Mouse (Mus musculus): ENCODE measurements around the gene Fbxw11. TPM values are rescaled to one million over a fixed set of nuclear protein-coding genes. Genes with fewer than 3 reads are reported as not detected.
"Not testable (repeated sequence)": the region's sequence is repeated elsewhere in the genome, so short reads cannot be mapped to it uniquely, and the experiment has no call there.

Fbxw11 gene
- polyA plus RNA-seq, 1 experiment: 122 TPM

GRCm38 (mm10) chr11:32693431-32694141 is 51.1 kb downstream of the Fbxw11 start:
- H3K27ac ChIP-seq (ENCODE audit: insufficient read depth, low read length): peak overlapping the region; percentile 41; the same call in 1 of the 2 replicates
- peaks cover 31% of the 10 kb centered on the region for H3K4me1 ChIP-seq (ENCODE audit: control insufficient read depth, insufficient read depth, low read length)
- H3K4me3 ChIP-seq (replicated peaks; ENCODE audit: insufficient read depth, low read depth, low read length): no peak overlapping the region
- TF ChIP-seq POLR2A (IDR thresholded peaks at IDR 0.05; ENCODE audit: borderline replicate concordance, insufficient read depth, low read length) (no peak), CTCF (IDR thresholded peaks at IDR 0.05; ENCODE audit: borderline replicate concordance, insufficient read depth, low read depth, low read length) (peak; percentile 50; the same call in 1 of the 2 replicates)
- H3K27me3 ChIP-seq (ENCODE audit: control insufficient read depth, insufficient read depth, low read length): no peaks in the 10 kb centered on the region
- WGBS: 24% methylated on average over 7 of the region's 7 CpGs
- peak in 1 of 2 experiments; percentile 54 for DNase-seq

- peak overlapping the region; percentile 79 for H3K27ac ChIP-seq (ENCODE audit: insufficient read depth, low read length)
- DNase-seq; H3K27me3 ChIP-seq (ENCODE audit: control insufficient read depth, insufficient read depth, low read length); H3K4me3 ChIP-seq (replicated peaks; ENCODE audit: insufficient read depth, low read depth, low read length): not testable (repeated sequence)
- WGBS: 20% methylated on average over 9 of the region's 9 CpGs
- H3K4me1 ChIP-seq (ENCODE audit: control insufficient read depth, insufficient read depth, low read length): peaks cover 27% of the 10 kb centered on the region
These were observed 51.9 kb downstream of the Fbxw11 start for GRCm38 (mm10) chr11:32694322-32695003.

- DNase-seq: no peak
- Histone ChIP-seq H3K4me1 (ENCODE audit: control insufficient read depth, insufficient read depth, low read length) (peaks cover 16% of the 10 kb centered on the region; the same call in 1 of the 2 replicates), H3K4me3 (replicated peaks; ENCODE audit: insufficient read depth, low read depth, low read length) (no peak overlapping the region), H3K27ac (ENCODE audit: insufficient read depth, low read length) (0 out of 2 replicates have a peak overlapping the region, but pooled peaks have one; percentile 3), H3K27me3 (ENCODE audit: control insufficient read depth, insufficient read depth, low read length) (no peaks in the 10 kb centered on the region)
- no peak for TF ChIP-seq CTCF (IDR thresholded peaks at IDR 0.05; ENCODE audit: borderline replicate concordance, insufficient read depth, low read depth, low read length)
- TF ChIP-seq POLR2A (IDR thresholded peaks at IDR 0.05; ENCODE audit: borderline replicate concordance, insufficient read depth, low read length): no peak
- WGBS: 41% methylated on average over 2 of the region's 2 CpGs
These were observed 54.0 kb downstream of the Fbxw11 start for GRCm38 (mm10) chr11:32696446-32697090.

GRCm38 (mm10) chr11:32697695-32698094 is 55.2 kb downstream of the Fbxw11 start:
- Histone ChIP-seq H3K4me1 (ENCODE audit: control insufficient read depth, insufficient read depth, low read length) (peaks cover 14% of the 10 kb centered on the region; the same call in 1 of the 2 replicates), H3K27ac (ENCODE audit: insufficient read depth, low read length) (no peak overlapping the region), H3K27me3 (ENCODE audit: control insufficient read depth, insufficient read depth, low read length) (no peaks in the 10 kb centered on the region), H3K4me3 (replicated peaks; ENCODE audit: insufficient read depth, low read depth, low read length) (no peak overlapping the region)
- TF ChIP-seq POLR2A (IDR thresholded peaks at IDR 0.05; ENCODE audit: borderline replicate concordance, insufficient read depth, low read length) (no peak), CTCF (IDR thresholded peaks at IDR 0.05; ENCODE audit: borderline replicate concordance, insufficient read depth, low read depth, low read length) (no peak)
- no peak for DNase-seq
- WGBS: 68% methylated on average over 3 of the region's 3 CpGs

- TF ChIP-seq CTCF (IDR thresholded peaks at IDR 0.05; ENCODE audit: borderline replicate concordance, insufficient read depth, low read depth, low read length) (no peak), POLR2A (IDR thresholded peaks at IDR 0.05; ENCODE audit: borderline replicate concordance, insufficient read depth, low read length) (no peak)
- 48% methylated on average over 3 of the region's 3 CpGs for WGBS
- Histone ChIP-seq H3K27me3 (ENCODE audit: control insufficient read depth, insufficient read depth, low read length) (no peaks in the 10 kb centered on the region), H3K4me1 (ENCODE audit: control insufficient read depth, insufficient read depth, low read length) (peaks cover 26% of the 10 kb centered on the region), H3K27ac (ENCODE audit: insufficient read depth, low read length) (no peak overlapping the region), H3K4me3 (replicated peaks; ENCODE audit: insufficient read depth, low read depth, low read length) (no peak overlapping the region)
- no peak for DNase-seq
These were observed 57.5 kb downstream of the Fbxw11 start for GRCm38 (mm10) chr11:32699913-32700493.

- peaks cover 34% of the 10 kb centered on the region for H3K4me1 ChIP-seq (ENCODE audit: control insufficient read depth, insufficient read depth, low read length)
- H3K4me3 ChIP-seq (replicated peaks; ENCODE audit: insufficient read depth, low read depth, low read length): no peak overlapping the region
- TF ChIP-seq POLR2A (IDR thresholded peaks at IDR 0.05; ENCODE audit: borderline replicate concordance, insufficient read depth, low read length): no peak
- DNase-seq: no peak
- H3K27ac ChIP-seq (ENCODE audit: insufficient read depth, low read length): peak overlapping the region; percentile 25; the same call in 1 of the 2 replicates
- WGBS: 59% methylated on average over 3 of the region's 3 CpGs
- no peaks in the 10 kb centered on the region for H3K27me3 ChIP-seq (ENCODE audit: control insufficient read depth, insufficient read depth, low read length)
These were observed 59.0 kb downstream of the Fbxw11 start for GRCm38 (mm10) chr11:32701566-32701965.

- Histone ChIP-seq H3K27ac (ENCODE audit: insufficient read depth, low read length) (peak overlapping the region; percentile 24), H3K4me1 (ENCODE audit: control insufficient read depth, insufficient read depth, low read length) (peaks cover 48% of the 10 kb centered on the region), H3K27me3 (ENCODE audit: control insufficient read depth, insufficient read depth, low read length) (no peaks in the 10 kb centered on the region), H3K4me3 (replicated peaks; ENCODE audit: insufficient read depth, low read depth, low read length) (no peak overlapping the region)
- WGBS: 58% methylated on average over 6 of the region's 6 CpGs
- no peak for TF ChIP-seq CTCF (IDR thresholded peaks at IDR 0.05; ENCODE audit: borderline replicate concordance, insufficient read depth, low read depth, low read length)
- no peak for TF ChIP-seq POLR2A (IDR thresholded peaks at IDR 0.05; ENCODE audit: borderline replicate concordance, insufficient read depth, low read length)
- DNase-seq: no peak
These were observed 61.8 kb downstream of the Fbxw11 start for GRCm38 (mm10) chr11:32704241-32704890.

Data from cerebellum, adult 2 months (tissue).